Mouse (Mus musculus): ENCODE measurements around the gene Cldn7.
"Not testable (repeated sequence)": the region's sequence is repeated elsewhere in the genome, so short reads cannot be mapped to it uniquely, and the experiment has no call there.

The Cldn7 gene

GRCm38 (mm10) chr11:69934169-69934568, 30.4 kb upstream of the Cldn7 start:
- DNase-seq (ENCODE audit: low spot score): peak; percentile 95

- DNase-seq (ENCODE audit: low spot score): no peak
These were observed 29.9 kb upstream of the Cldn7 start for GRCm38 (mm10) chr11:69934681-69935080.

DNA sequence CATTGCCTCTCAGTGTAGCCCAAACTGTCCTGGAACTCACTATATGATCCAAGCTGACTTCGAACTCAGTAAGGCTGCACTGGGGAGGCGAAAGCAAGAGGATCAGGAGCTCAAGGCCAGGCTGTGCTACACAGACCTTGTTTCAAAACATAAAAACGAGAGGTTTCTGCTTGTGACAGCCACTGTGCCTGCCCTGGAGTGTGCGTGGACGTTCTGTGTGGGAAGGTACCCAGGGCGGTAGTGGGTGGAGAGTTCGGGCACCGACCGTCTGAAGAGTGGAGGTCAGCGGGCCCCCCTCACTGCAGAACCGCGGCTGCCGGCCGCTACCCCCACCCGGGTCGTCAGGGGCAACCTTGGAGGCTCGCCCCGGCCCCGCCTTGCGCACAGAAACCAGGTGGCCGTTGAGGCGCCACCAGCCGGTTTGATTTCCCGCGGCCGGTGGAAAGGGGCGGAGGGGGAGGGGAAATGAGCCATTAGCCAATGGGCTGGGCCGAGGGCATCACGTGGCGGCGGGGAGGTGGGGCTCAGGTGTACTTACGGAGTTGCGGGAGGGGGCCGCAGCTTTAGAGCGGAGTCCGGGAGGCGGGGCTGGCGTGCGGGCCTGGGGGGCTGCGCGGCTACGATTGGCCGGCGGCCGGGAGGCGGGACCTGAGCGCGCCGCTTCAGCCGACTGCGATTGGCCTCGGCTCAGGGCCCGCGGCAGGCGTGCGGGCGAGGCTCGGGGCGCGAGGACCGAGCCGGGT, 29.3 kb upstream of the Cldn7 start, which contains the start of gene Ybx2:
Ybx2 (plus strand) TSS at position 660 of the 743 bp plus-strand sequence.
- peak; percentile 94 for DNase-seq (ENCODE audit: low spot score)

GRCm38 (mm10) chr11:69936156-69936555, 28.4 kb upstream of the Cldn7 start:
- DNase-seq (ENCODE audit: low spot score): no peak

GRCm38 (mm10) chr11:69936714-69937347, 27.7 kb upstream of the Cldn7 start:
- DNase-seq (ENCODE audit: low spot score): no peak

DNA sequence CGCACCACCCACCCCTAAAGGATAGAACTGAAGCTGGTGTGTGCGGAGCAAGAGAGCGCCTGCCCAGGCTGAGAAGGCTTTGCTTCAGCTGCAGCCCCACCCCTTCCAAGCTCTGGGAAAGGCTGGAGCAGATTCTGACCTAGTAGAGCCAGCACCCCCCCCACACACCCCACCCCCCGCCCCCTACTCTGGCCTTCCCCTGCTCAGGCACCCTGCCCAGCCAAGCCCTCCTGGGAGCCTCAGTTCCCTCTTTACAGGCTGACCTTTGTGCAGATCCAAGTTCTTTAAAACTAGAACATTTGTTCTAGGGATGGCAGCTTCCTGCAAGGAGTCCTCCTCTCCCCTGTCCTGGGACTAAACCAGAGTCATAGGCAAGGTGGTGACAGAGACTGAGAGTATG, 27.2 kb upstream of the Cldn7 start:
- no peak for DNase-seq (ENCODE audit: low spot score)

GRCm38 (mm10) chr11:69937834-69938233, 26.7 kb upstream of the Cldn7 start:
- DNase-seq (ENCODE audit: low spot score): no peak

- no peak for DNase-seq (ENCODE audit: low spot score)
These were observed 26.1 kb upstream of the Cldn7 start for GRCm38 (mm10) chr11:69938401-69938979.

GRCm38 (mm10) chr11:69939181-69939580, 25.4 kb upstream of the Cldn7 start:
- no peak for DNase-seq (ENCODE audit: low spot score)

DNA sequence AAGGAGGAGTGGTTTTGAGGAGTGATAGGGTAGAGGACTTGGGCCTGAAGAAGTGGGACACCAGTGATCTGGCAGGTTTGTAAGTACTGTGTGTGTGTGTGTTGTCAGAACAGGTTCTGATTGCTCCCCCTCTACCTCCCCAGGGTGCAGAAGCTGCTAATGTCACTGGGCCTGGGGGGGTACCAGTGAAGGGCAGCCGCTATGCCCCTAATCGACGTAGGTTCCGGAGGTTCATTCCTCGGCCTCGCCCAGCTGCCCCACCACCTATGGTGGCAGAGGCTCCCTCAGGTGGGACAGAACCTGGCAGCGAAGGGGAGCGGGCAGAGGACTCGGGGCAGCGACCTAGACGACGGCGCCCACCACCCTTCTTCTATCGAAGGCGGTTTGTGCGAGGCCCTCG, 24.8 kb upstream of the Cldn7 start:
- no peak for DNase-seq (ENCODE audit: low spot score)

GRCm38 (mm10) chr11:69940962-69941361, 23.6 kb upstream of the Cldn7 start:
- no peak for DNase-seq (ENCODE audit: low spot score)

DNA sequence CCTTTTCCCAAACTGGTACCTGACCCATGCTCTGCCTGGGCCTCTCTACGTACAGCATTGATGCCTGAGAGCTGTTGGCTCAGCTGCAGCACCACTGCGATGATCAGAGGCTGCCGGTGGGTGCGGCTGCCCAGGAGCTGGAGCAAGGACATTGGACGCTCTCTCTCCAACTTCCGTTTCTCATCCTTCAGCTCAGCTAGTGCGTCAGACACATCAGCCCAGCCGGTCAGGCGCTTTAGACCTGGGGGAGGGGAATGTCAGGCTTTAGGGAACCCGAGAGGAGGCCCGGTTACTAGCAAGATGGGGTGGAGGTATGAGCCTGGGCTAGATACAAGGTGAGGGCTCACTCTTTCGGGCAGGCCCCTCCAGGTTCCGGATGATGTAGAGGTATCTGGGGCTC, 19.4 kb upstream of the Cldn7 start:
- no peak for DNase-seq (ENCODE audit: low spot score)

- DNase-seq (ENCODE audit: low spot score): no peak
These were observed 18.3 kb upstream of the Cldn7 start for GRCm38 (mm10) chr11:69945997-69946891.

DNA sequence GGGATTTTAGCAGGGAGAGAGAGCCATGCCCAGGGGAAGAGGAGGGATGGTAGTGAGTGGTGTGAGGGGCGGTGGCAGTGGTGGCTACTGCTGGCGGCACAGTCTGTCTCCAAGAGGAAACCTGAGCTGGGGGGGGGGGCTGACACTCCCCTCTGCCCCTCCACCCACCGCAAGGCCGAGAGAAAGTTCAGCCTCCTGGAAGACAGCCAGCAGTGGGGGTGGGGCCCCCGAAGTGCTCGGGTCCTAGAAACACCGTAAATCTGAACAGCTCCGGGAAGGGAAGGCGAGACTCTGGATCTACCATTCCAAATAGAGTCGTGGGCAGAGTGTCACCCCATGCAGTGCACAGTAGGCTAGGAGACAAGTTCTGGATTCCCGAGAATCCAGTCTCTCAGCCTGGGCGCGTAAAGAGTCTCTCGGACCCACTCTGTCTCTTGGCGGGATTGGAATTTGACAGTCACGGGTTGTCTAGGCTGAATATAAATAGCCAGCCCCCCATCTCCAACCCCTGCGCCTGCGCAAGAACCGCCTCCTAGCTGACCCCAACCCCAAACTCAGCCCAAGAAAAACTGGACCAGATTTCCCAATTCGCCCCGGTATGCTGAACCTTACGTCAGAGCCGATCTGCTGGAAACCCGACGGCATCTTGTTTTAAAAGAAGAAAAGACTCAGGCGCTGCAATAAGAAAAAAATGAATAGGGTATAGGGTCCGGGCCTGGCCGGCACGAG, 17.1 kb upstream of the Cldn7 start:
- DNase-seq (ENCODE audit: low spot score): peak; percentile 37

GRCm38 (mm10) chr11:69948066-69948762, 16.4 kb upstream of the Cldn7 start, which contains the start of gene Slc2a4:
Gene Slc2a4 (minus strand): TSS chr11:69948188.
- DNase-seq (ENCODE audit: low spot score): peak; percentile 95

DNA sequence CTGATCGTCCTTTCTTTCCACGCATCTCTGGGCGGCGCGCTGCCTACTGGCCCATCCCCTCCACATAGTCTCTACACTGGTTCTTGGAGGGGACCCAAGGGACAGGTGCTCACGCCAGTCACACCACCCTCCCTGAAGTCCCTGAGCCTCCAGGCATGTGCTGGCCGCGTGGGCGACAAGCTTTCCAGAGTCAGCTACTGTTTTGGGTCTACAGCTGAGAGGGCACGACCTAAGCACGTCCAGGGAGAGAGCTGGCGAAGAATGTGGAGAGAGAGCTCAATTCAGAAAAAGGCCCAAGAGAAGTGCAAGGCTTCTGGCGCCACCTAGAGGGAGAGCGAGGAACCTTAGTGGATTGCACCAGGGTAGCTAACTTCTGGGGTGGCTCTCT, 15.8 kb upstream of the Cldn7 start:
- DNase-seq (ENCODE audit: low spot score): peak; percentile 95

GRCm38 (mm10) chr11:69950807-69951459, 13.6 kb upstream of the Cldn7 start:
- DNase-seq (ENCODE audit: low spot score): peak; percentile 56

DNA sequence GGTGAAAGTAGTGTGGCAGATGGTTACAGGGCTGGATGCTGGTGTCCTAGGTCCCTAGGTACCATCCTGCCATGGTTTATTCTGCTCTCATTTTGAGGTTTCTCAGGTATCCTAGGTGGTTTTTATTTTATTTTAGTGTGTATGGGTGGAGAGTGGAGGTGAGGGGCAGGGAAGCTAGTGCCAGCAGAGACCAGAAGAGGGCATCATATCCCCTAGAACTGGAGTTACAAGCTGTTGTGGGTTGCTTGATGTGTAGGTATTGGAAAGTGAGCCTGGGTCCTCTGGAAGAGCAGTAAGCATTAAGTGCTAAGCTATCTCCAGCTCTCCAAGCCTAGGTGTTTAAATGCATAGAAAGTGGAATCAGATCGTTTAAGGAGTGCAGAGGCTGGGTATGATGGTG, 12.3 kb upstream of the Cldn7 start:
- no peak for DNase-seq (ENCODE audit: low spot score)

DNA sequence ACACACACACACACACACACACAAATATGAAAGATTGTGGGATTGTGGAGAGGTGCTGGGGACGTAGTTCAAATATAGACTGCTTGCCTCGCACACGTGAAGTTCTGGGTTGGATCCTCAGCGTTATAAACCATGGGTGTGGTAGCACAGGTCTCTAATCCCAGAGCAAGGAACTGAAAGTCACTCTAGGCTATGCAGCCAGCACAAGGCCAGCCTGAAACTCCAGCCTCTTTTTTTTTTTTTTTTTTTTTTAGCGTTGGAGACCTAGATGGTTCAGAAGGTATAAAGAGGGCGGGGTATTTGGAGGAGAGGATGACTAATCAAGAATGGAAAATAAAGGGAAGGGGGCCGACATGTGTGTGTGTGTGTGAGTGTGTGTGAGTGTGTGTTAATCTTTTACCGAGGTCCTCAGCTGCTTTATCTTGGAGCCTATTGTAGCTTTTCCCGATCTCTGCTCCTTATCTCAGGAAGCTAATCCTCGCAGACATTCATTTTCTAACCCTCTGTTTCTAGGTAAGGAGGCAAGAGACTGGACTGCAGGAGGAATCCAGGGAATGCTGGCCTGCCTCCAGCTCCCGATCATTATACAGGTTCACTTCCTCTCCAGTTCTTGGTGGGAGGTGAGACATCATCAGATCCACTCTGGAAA, 11.2 kb upstream of the Cldn7 start:
- no peak for DNase-seq (ENCODE audit: low spot score)

DNA sequence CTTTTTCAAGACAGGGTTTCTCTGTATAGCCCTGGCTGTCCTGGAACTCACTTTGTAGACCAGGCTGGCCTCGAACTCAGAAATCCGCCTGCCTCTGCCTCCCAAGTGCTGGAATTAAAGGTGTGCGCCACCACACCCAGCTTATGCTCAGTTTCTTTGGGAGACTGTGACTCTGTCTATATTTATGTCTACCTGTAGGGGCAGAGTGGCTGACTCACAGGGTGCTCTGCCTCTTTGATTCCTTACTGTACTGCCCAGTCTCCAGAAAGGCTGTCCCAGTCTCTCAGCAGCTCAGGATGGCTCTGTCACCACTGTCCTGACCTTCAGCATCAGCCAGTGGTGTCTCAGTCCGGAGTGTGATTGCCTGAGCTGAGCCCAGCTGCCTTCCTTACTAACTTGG, 9.0 kb upstream of the Cldn7 start:
- DNase-seq (ENCODE audit: low spot score): not testable (repeated sequence)

All from embryo, embryonic 10 days (tissue).